Mouse (Mus musculus): ENCODE measurements around the gene Ubp1. TPM values are rescaled to one million over a fixed set of nuclear protein-coding genes. Genes with fewer than 3 reads are reported as not detected.

Gene Ubp1
- total and polyA plus RNA-seq, 3 experiments: 42.0 to 73.4 (median 51.1) TPM

DNA sequence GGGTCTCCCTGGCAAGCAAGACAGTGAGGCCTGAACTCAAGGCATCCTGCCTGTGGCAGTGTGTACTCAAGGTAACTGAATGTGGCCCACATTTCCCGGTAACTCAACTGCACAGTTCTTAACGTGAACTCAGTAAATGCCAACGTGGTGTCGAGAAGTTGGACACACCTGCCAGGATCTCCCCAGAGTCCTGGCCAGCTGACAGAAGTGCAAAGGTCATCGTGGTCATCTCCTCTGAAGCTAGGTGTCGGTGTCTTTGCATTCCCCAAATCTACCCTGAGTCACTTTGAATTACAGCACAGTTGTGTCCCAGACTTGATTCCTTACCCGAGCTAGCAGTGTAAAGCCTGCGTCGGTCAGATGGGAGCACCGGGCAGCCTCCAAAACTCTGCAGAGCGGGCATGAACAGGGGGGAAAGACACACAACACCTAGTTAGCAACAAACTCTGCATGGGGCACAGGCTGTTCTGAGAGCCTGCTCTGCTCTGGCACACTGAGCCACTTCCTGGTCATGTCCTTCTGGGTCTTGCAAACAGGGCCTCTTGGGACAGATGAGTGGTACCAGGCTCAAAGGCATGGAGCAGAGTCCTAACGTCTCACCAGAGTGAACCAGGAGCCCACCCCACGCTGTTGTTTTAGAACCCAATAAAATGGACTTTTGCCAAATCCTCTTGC, 54.3 kb downstream of the Ubp1 start:
- dilution Hi-C loops (cut with MboI; ENCODE audit: extremely low pct_ligation_motif_present, extremely low pct_unique_long_range_greater_than_20kb, low sequenced_read_pairs): no loop called here
- no peaks in the 10 kb centered on the region for H3K9me3 ChIP-seq (replicated peaks; ENCODE audit: low read length)
- H3K79me2 ChIP-seq (replicated peaks; ENCODE audit: control insufficient read depth, extremely low read depth, insufficient read depth, poor library complexity, severe bottlenecking): no peaks in the 10 kb centered on the region
- H3K27me3 ChIP-seq (replicated peaks): no peaks in the 10 kb centered on the region
- TF ChIP-seq UBTF (IDR thresholded peaks at IDR 0.05; ENCODE audit: low read depth, low read length) (no peak), MAZ (IDR thresholded peaks at IDR 0.05; ENCODE audit: low read depth, low read length) (no peak), E2F4 (IDR thresholded peaks at IDR 0.05; ENCODE audit: insufficient replicate concordance, low read depth, low read length) (no peak), TBP (conservative IDR thresholded peaks at IDR 0.05; ENCODE audit: low read depth, low read length) (no peak), PAX5 (IDR thresholded peaks at IDR 0.05; ENCODE audit: low read length) (no peak), CHD1 (IDR thresholded peaks at IDR 0.05; ENCODE audit: low read depth, low read length) (no peak), HCFC1 (IDR thresholded peaks at IDR 0.05; ENCODE audit: low read depth, low read length) (no peak), ZMIZ1 (IDR thresholded peaks at IDR 0.05; ENCODE audit: low read depth, low read length) (no peak), ZC3H11A (IDR thresholded peaks at IDR 0.05; ENCODE audit: low read depth, low read length) (no peak), NELFE (IDR thresholded peaks at IDR 0.05; ENCODE audit: low read depth, low read length) (no peak), CHD2 (IDR thresholded peaks at IDR 0.05; ENCODE audit: low read length) (no peak), USF2 (conservative IDR thresholded peaks at IDR 0.05; ENCODE audit: low read depth, low read length) (no peak), EP300 (IDR thresholded peaks at IDR 0.05; ENCODE audit: low read length) (no peak), MAX (IDR thresholded peaks at IDR 0.05; ENCODE audit: low read length) (no peak), RCOR1 (conservative IDR thresholded peaks at IDR 0.05; ENCODE audit: low read depth, low read length) (no peak), MEF2A (IDR thresholded peaks at IDR 0.05; ENCODE audit: borderline replicate concordance, low read depth, low read length) (no peak), ZKSCAN1 (IDR thresholded peaks at IDR 0.05; ENCODE audit: borderline replicate concordance, low read depth, low read length) (no peak), SMC3 (IDR thresholded peaks at IDR 0.05; ENCODE audit: low read depth, low read length) (no peak), IRF4 (IDR thresholded peaks at IDR 0.05; ENCODE audit: low read depth, low read length) (no peak), GABPA (IDR thresholded peaks at IDR 0.05; ENCODE audit: insufficient replicate concordance, low read depth, low read length) (no peak)
- DNase-seq (ENCODE audit: extremely low read depth): no peak
- in situ Hi-C loops (cut with MboI; ENCODE audit: low pct_ligation_motif_present, low pct_unique_long_range_greater_than_20kb, low sequenced_read_pairs): no loop called here
- peaks cover 4 to 30% of the 10 kb centered on the region in 2 experiments for H3K36me3 ChIP-seq (replicated peaks in 1 of 2; ENCODE audit: control insufficient read depth in 1 of 2, insufficient read depth in 1 of 2, low read length in 1 of 2)
- H3K9ac ChIP-seq (ENCODE audit: insufficient read depth, low read depth): no peak overlapping the region
- H3K4me1 ChIP-seq (ENCODE audit: control insufficient read depth in 1 of 2, insufficient read depth in 2 of 2): peaks cover 2 to 5% of the 10 kb centered on the region in 2 experiments; a peak in 1 of 4 replicates
- no peak overlapping the region for H3K4me2 ChIP-seq (ENCODE audit: insufficient read depth, low read depth, poor library complexity, severe bottlenecking)
- H3K27ac ChIP-seq (ENCODE audit: insufficient read depth, low read depth): no peak overlapping the region
- H3K4me3 ChIP-seq (replicated peaks in 1 of 3; ENCODE audit: low read depth in 2 of 3, low read length in 2 of 3, poor library complexity in 1 of 3): no peak overlapping the region

Measured in CH12.LX (cell line).